Mouse (Mus musculus) limb, embryonic 10.5 days (tissue): ENCODE data around the gene Camk2b. TPM values are rescaled to one million over a fixed set of nuclear protein-coding genes. Genes with fewer than 3 reads are reported as not detected.

Experiments used
- DNase-seq: peaks from one replicate; pipeline ENCODE4 v3.0.0-alpha.2; 2017; ENCODE audit warnings: low spot score
- H3K27ac ChIP-seq: fragments of 300-500 bp; sonication (generic); 2 replicates; pipeline ENCODE4 v1.5.1; 2016; ENCODE audit warnings: mild to moderate bottlenecking
- H3K27me3 ChIP-seq: fragments of 300-500 bp; sonication (generic); 2 replicates; pipeline ENCODE4 v1.6.1; 2016; ENCODE audit warnings: low read depth, mild to moderate bottlenecking; ENCODE audit not compliant: poor library complexity, severe bottlenecking
- H3K36me3 ChIP-seq: fragments of 300-500 bp; sonication (generic); 2 replicates; pipeline ENCODE4 v1.6.1; 2016; ENCODE audit warnings: mild to moderate bottlenecking, moderate library complexity
- H3K4me1 ChIP-seq: fragments of 300-500 bp; sonication (generic); 2 replicates; pipeline ENCODE4 v1.6.1; 2016
- H3K4me3 ChIP-seq: fragments of 300-500 bp; sonication (generic); 2 replicates; pipeline ENCODE4 v1.5.1; 2016; ENCODE audit warnings: mild to moderate bottlenecking, moderate library complexity
- H3K9me3 ChIP-seq: fragments of 300-500 bp; sonication (generic); replicated peaks from 2 replicates; pipeline ENCODE4 v1.6.1; 2016; ENCODE audit warnings: mild to moderate bottlenecking
- WGBS: fragments of 180-500 bp; shearing (Covaris S2); methylation state at CpG from one replicate; pipeline ENCODE4 v1.1.7; 2016; 5-methylcytosine and 5-hydroxymethylcytosine counted together
- polyA plus RNA-seq: library from polyadenylated mRNA; unstranded; fragments of >200 nt; fragmentation: Nextera tagmentation; extraction: Ambion mirVana; gene quantifications from 2 replicates; pipeline ENCODE4 v1.2.1, GENCODE M21; 2016

Camk2b gene
- polyA plus RNA-seq, 1 experiment from 2014 or later, result 0.68 TPM

DNA sequence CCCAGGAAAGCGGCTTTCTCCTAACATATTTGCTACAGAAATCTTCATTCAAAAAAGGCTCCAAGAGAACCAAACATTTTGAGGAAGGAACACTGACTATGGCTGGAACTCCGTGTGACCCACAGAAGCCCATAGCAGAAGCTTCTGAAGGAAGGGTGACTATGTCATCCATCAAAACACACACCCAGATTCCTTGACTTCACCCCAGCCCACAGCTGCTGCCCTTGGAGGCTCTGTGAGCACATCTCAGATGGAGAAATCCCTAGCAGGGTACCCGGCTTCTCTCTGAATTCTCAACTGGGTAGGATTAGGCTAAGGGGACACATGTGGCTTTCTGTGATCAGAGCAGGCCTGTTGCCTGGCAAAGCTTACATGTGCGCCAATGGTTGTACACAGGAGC lies 29.7 kb downstream of the Camk2b start:
- no peak overlapping the region for H3K27ac ChIP-seq
- DNase-seq, result no peak
- no peak overlapping the region for H3K4me3 ChIP-seq
- H3K9me3 ChIP-seq, result no peaks in the 10 kb centered on the region
- no peaks in the 10 kb centered on the region for H3K36me3 ChIP-seq
- 90% methylated on average over 4 of the region's 4 CpGs for WGBS
- H3K27me3 ChIP-seq, result no peaks in the 10 kb centered on the region
- H3K4me1 ChIP-seq, result peaks cover 4% of the 10 kb centered on the region

DNA sequence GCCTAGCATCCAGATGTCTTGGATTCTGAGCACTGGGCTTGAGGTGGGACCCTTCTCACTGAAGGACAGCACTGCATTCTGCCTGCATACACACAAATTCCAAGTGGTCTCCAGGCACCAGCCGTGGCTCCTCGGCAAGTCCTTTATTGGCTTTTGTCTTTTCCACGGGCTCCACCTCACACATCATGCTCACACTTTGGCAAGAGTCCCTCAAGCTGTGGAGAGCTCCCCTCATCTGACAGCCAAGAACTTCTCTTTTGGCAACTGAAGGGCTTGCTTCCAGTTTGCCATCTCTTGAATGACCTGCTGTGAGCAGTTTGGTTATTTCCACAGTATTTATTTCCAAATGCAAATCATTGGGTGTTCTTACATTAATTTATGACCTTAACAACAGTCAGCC lies 30.6 kb downstream of the Camk2b start:
- H3K4me3 ChIP-seq, result no peak overlapping the region
- DNase-seq, result no peak
- no peaks in the 10 kb centered on the region for H3K9me3 ChIP-seq
- WGBS, result 89% methylated on average over 3 of the region's 3 CpGs
- no peaks in the 10 kb centered on the region for H3K36me3 ChIP-seq
- peaks cover 4% of the 10 kb centered on the region for H3K4me1 ChIP-seq
- H3K27me3 ChIP-seq, result no peaks in the 10 kb centered on the region
- no peak overlapping the region for H3K27ac ChIP-seq

DNA sequence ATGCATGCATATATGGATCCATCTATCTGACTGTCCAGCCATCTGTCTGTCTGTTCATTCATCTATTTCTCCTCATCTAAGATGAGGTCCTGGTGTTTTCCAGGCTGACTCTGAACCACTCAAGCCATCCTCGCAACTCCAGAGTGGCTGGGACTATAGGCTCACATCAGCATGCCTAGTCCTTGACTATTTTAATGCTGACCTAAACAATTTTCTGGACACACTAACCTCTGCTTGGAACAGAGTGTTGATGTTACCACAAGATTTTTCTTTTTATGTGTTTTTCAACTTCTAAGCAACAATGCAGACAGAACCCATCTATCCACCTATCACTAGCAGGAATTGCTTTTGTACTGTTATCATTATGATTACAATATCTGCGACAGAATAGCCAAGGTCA lies 31.4 kb downstream of the Camk2b start:
- H3K4me1 ChIP-seq, result peaks cover 4% of the 10 kb centered on the region
- DNase-seq, result no peak
- no peaks in the 10 kb centered on the region for H3K36me3 ChIP-seq
- no peak overlapping the region for H3K4me3 ChIP-seq
- no peaks in the 10 kb centered on the region for H3K27me3 ChIP-seq
- 90% methylated on average over 2 of the region's 2 CpGs for WGBS
- no peak overlapping the region for H3K27ac ChIP-seq
- H3K9me3 ChIP-seq, result no peaks in the 10 kb centered on the region

DNA sequence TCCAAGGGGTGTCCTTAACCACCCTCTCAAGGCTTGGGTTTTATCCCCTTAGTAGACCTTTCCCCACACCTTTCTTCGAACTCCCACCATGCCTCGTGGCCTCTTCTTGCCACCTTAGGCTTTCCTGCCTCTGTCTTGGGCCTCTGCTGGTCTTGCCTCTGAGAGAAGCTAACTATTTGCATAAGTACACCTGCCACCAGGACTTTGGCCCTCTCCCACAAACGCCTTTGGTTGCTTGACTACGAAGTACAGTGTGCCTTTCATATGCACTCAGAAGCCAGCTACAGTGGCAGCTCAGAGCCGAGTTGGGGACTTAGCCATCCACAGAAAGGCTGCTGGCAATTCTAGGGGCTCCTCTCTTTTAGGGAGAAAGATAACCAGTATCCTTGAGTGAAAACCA lies 32.4 kb downstream of the Camk2b start:
- 88% methylated on average over 5 of the region's 5 CpGs for WGBS
- H3K4me1 ChIP-seq, result peaks cover 4% of the 10 kb centered on the region
- no peaks in the 10 kb centered on the region for H3K27me3 ChIP-seq
- H3K4me3 ChIP-seq, result no peak overlapping the region
- DNase-seq, result no peak
- no peaks in the 10 kb centered on the region for H3K9me3 ChIP-seq
- no peaks in the 10 kb centered on the region for H3K36me3 ChIP-seq
- H3K27ac ChIP-seq, result no peak overlapping the region

DNA sequence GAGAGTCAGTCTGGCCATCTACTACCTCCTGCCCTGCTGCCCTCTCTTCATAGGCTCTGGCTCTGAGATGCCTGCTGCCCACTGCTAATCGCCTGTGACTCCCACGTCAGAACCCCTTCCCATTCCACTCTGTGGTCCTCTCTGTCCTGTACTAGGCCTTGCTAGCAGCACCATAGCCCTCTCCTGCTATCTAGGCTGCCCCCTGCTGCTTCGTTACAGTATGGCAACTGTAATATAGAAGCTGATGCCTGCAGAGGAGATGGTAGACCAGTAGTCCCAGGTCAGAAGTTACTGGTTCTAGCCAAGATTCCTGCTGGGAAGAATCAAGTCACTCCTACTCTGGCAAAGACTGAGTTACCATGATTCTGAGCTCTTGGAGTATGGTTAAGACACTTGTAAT lies 33.0 kb downstream of the Camk2b start:
- Histone ChIP-seq H3K27ac (no peak overlapping the region), H3K9me3 (no peaks in the 10 kb centered on the region), H3K27me3 (no peaks in the 10 kb centered on the region), H3K4me1 (peaks cover 4% of the 10 kb centered on the region), H3K4me3 (no peak overlapping the region), H3K36me3 (no peaks in the 10 kb centered on the region)
- 74% methylated on average over 3 of the region's 3 CpGs for WGBS
- DNase-seq, result no peak

DNA sequence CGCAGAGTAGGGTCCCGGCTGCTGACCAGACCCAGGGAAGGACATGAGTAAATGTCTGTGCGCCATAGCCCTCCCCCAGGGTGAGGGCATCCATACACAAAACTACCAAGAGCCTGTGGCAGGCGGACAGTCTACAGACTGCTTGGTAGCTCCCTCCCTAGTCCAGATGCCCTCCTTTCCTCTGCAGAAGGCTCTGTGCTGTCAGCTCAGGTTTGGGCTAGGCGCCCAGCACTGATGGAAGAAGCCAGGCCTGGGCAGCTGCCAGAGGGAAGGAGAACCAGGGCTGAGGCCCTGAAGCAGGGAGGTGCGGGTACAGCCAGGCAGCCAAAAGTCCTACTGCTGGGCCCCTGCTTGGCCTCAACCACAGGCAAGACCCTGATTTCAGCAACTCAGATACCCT lies 35.5 kb downstream of the Camk2b start:
- WGBS, result 90% methylated on average over 6 of the region's 6 CpGs
- no peak overlapping the region for H3K27ac ChIP-seq

DNA sequence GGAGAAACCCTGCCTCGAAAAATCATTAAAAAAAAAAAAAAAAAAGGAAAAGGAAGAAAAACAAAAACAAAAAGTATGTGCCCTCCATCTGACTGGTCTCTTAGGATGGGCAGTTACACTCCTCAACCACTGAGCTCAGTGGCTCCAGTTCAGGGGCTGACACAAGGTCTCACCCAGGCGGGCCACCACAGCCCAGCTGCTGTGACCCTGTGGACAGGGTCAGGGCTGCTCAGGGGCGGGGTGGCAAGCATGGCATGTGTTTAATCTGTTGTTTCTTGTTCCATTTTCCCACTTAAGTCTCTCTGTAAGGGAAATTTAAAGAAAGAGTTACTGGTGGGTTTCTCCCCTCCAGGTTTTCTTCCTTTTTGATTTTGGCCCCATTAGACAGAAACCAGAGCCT lies 36.4 kb downstream of the Camk2b start:
- no peak overlapping the region for H3K27ac ChIP-seq
- no peak overlapping the region for H3K4me3 ChIP-seq
- WGBS, result 67% methylated on average over 3 of the region's 3 CpGs
- no peaks in the 10 kb centered on the region for H3K36me3 ChIP-seq
- H3K9me3 ChIP-seq, result no peaks in the 10 kb centered on the region
- DNase-seq, result no peak
- H3K4me1 ChIP-seq, result peaks cover 4% of the 10 kb centered on the region
- no peaks in the 10 kb centered on the region for H3K27me3 ChIP-seq

More for the DNA sequence above, 35.5 kb downstream of the Camk2b start:
- H3K27me3 ChIP-seq, result no peaks in the 10 kb centered on the region
- H3K9me3 ChIP-seq, result no peaks in the 10 kb centered on the region
- DNase-seq, result no peak
- H3K4me1 ChIP-seq, result peaks cover 4% of the 10 kb centered on the region
- no peaks in the 10 kb centered on the region for H3K36me3 ChIP-seq
- H3K4me3 ChIP-seq, result no peak overlapping the region

DNA sequence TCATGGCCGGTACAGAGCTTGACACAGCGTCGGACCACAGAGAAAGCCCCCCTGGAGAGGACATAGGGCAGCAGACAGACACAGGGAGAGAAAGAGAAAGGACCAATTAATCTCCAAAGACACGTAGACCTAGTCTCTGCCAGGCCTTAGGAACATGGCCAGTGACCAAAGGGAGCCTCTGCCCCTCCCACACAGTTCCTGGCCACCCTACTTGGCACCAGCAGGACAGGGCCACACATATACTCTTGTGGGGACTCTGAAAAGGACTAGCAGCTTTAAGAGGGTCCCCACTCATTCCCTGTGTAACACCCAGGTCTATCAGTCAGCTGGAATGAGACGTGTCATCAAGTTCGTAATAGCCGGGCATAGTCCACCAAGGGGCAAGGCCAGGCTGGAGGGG lies 37.3 kb downstream of the Camk2b start:
- Histone ChIP-seq H3K36me3 (no peaks in the 10 kb centered on the region), H3K27me3 (no peaks in the 10 kb centered on the region), H3K9me3 (no peaks in the 10 kb centered on the region), H3K4me3 (no peak overlapping the region), H3K4me1 (peaks cover 4% of the 10 kb centered on the region), H3K27ac (no peak overlapping the region)
- no peak for DNase-seq
- WGBS, result 83% methylated on average over 7 of the region's 7 CpGs

DNA sequence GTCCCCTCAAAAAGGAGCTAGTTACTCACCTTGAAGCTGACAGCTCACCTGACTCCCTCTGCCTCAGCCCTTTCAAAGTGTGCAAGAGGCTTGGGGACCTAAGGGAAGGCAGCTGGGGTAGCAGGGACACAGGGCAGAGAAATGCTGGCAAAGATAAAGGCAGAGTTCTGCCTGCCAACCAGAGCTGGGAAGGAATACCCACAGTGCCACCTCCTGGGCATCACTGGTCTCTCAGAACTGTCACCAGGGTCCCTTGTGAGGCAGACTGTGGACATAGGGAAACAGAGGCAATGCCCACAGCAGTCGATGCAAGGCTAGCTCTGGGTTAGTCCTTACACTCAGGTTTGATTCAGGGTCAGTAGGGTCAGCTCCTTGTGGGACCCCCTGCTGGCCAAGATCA lies 39.8 kb downstream of the Camk2b start:
- Histone ChIP-seq H3K27ac (no peak overlapping the region), H3K9me3 (no peaks in the 10 kb centered on the region), H3K4me3 (no peak overlapping the region), H3K36me3 (no peaks in the 10 kb centered on the region), H3K4me1 (no peaks in the 10 kb centered on the region; the same call in 1 of the 2 replicates), H3K27me3 (no peaks in the 10 kb centered on the region)
- 81% methylated on average over 1 of the region's 1 CpGs for WGBS
- DNase-seq, result no peak

DNA sequence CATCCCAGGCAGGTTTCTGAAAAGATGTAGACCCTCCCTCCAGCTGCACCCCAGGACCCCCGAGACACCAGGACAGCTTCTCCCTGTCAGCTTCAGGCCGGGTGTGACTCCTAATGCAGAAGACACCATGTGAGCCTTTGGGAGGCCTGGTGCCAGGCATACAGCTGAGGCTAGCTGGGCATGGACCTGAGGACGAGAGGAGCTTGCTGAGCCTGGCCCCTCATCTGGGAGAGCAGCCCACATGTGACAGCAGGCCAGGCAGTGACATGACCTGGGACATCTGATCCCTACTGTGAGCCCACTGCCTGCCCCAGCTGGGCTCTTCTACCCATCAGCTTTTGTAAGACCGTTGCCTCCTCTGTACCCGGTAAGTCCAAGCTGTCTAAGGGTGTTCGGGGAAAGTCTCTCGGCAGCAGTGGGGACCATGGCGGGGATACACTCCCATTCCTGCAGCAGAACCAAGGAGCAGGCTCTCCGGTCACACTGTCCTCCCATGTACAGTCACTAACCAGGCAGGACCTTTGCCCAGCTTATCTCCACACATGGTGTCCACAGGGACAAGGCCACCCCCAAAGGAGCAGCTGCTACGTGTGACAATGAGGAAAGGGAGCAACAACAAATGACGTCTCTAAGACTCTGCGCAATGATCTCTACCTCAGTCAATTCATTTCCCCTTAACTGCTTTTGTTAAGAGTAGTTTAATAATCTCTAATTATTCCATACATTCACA lies 41.1 kb downstream of the Camk2b start:
- H3K4me1 ChIP-seq, result no peaks in the 10 kb centered on the region; the same call in 1 of the 2 replicates
- DNase-seq, result no peak
- 80% methylated on average over 12 of the region's 12 CpGs for WGBS

DNA sequence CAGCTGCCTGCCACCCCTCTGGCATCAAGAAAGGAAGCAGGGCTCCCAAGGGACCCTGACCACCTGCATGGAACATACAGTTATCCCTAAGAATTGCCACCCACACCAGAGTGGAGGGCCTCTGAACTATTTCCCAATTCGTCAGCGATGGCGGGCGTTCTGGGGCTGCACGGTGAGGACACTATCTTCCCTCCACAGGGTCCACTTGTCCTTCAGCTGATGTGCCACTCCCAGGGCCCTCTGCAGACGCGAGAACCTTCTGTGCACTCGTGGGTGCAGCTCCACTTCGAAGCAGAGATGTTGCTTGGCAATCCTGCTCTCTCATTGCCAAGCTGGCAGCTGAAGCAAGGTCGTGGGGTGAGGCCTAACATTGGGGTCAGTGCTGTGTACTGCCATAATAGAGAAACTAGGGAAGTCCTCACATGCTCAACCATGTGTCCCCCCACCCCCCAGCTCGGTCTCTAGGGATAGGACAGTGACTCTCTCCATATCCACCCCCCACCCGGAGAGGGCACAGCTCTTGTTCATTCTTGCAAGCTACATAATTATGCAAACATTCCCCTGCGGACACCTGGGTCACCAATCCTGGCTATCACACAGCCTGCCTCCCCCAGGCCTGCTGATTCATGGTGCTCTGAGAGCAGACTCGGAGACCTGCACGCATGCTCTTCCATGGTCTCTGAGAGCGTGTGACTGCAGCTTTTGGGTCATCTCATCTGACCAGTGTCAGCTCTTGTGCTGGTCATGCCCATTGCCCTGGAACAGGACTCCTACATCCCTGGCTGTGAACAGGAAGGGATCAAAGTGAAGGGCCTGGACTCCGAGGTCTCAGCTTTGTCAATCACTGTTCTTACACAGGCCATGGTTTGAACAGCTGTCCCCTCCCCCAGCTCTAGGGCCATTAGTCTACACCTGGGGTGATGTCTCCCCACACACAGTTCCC lies 45.0 kb downstream of the Camk2b start:
- Histone ChIP-seq H3K4me3 (no peak overlapping the region), H3K27ac (no peak overlapping the region), H3K9me3 (no peaks in the 10 kb centered on the region), H3K27me3 (no peaks in the 10 kb centered on the region), H3K36me3 (no peaks in the 10 kb centered on the region), H3K4me1 (no peaks in the 10 kb centered on the region)
- 82% methylated on average over 17 of the region's 17 CpGs for WGBS
- DNase-seq, result no peak

More for the DNA sequence above, 41.1 kb downstream of the Camk2b start:
- Histone ChIP-seq H3K36me3 (no peaks in the 10 kb centered on the region), H3K9me3 (no peaks in the 10 kb centered on the region), H3K27ac (no peak overlapping the region), H3K4me3 (no peak overlapping the region), H3K27me3 (no peaks in the 10 kb centered on the region)

DNA sequence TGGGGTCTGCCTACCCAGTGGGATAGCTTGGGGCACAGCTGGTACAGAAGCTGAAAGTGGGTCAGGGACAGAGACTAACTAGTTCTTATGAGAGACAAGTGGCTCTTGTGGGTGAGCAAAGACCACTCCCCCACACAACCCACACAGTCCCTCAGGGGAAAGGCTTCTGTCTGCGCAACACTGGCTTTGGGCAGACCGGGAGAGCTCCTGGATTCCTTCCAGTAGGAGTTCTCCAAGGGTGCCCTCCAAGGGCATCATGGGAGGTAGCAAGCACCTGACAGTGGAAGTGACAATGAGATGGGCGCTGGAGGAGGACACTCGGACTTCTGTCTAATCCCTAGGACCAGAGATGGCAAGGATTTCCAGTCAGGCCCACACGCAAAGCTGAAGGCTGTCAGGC lies 45.8 kb downstream of the Camk2b start:
- Histone ChIP-seq H3K27me3 (no peaks in the 10 kb centered on the region), H3K36me3 (no peaks in the 10 kb centered on the region), H3K27ac (no peak overlapping the region), H3K4me3 (no peak overlapping the region), H3K4me1 (no peaks in the 10 kb centered on the region), H3K9me3 (no peaks in the 10 kb centered on the region)
- 79% methylated on average over 5 of the region's 5 CpGs for WGBS
- DNase-seq, result no peak
